Mouse (Mus musculus): ENCODE measurements around the gene Siah3. TPM values are rescaled to one million over a fixed set of nuclear protein-coding genes. Genes with fewer than 3 reads are reported as not detected.

The Siah3 gene
- total and polyA plus RNA-seq, 3 experiments: 0.04 to 0.29 TPM; not detected in 1

- no peak for TF ChIP-seq MAX (IDR thresholded peaks at IDR 0.05; ENCODE audit: low read length)
- TF ChIP-seq POLR2AphosphoS5 (IDR thresholded peaks at IDR 0.05; ENCODE audit: borderline replicate concordance, low read depth, low read length): no peak
- TF ChIP-seq RAD21 (IDR thresholded peaks at IDR 0.05; ENCODE audit: low read depth, low read length): no peak
- peak; percentile 55; the same call in 1 of the 2 replicates for TF ChIP-seq ELF1 (IDR thresholded peaks at IDR 0.05; ENCODE audit: low read depth, low read length)
- no peak for TF ChIP-seq BHLHE40 (IDR thresholded peaks at IDR 0.05; ENCODE audit: borderline replicate concordance, low read depth, low read length)
- no peak for TF ChIP-seq ZMIZ1 (IDR thresholded peaks at IDR 0.05; ENCODE audit: low read depth, low read length)
- no peak for TF ChIP-seq CHD1 (IDR thresholded peaks at IDR 0.05; ENCODE audit: low read depth, low read length)
- TF ChIP-seq ZKSCAN1 (IDR thresholded peaks at IDR 0.05; ENCODE audit: low read depth, low read length): no peak
- no peak for TF ChIP-seq USF2 (IDR thresholded peaks at IDR 0.05; ENCODE audit: borderline replicate concordance in 1 of 2, insufficient read depth in 1 of 2, low read depth in 1 of 2, low read length in 2 of 2)
- TF ChIP-seq MXI1 (IDR thresholded peaks at IDR 0.05; ENCODE audit: low read depth, low read length): 0 out of 2 replicates have a peak, but pooled peaks have one; percentile 27
Measured at GRCm38 (mm10) chr14:75579010-75579409, 123.2 kb downstream of the Siah3 start (continued).

Other genes starting within 250 kb of the Siah3 start
- not detected in 2 replicates for gene Cpb2, start 213.7 kb upstream of the Siah3 start, total RNA-seq (2012; rRNA removed)
- gene Cpb2, start 213.7 kb upstream of the Siah3 start, polyA plus RNA-seq (2012; ENCODE audit: insufficient read depth in 1 of 2, insufficient read length in 2 of 2, low read depth in 1 of 2, low replicate concordance in 2 of 2, missing spikeins in 1 of 2): not detected
- gene Zc3h13, start 171.6 kb upstream of the Siah3 start, total RNA-seq (2012; rRNA removed): 17.5 and 21.5 TPM in 2 replicates
- gene Zc3h13, start 171.6 kb upstream of the Siah3 start, polyA plus RNA-seq (2012; ENCODE audit: insufficient read depth in 1 of 2, insufficient read length in 2 of 2, low read depth in 1 of 2, low replicate concordance in 2 of 2, missing spikeins in 1 of 2): 100 to 1,000 TPM in 1 of 2 experiments, 10 to 100 TPM in 1; 41.8 to 145 TPM
- not detected in 2 replicates for gene Spert, start 137.1 kb downstream of the Siah3 start, total RNA-seq (2012; rRNA removed)
- gene Spert, start 137.1 kb downstream of the Siah3 start, polyA plus RNA-seq (2012; ENCODE audit: insufficient read depth in 1 of 2, insufficient read length in 2 of 2, low read depth in 1 of 2, low replicate concordance in 2 of 2, missing spikeins in 1 of 2): under 1 TPM in 1 of 2 experiments, not detected in 1; 0.04 TPM
- not detected in 2 replicates for gene Erich6b, start 186.3 kb downstream of the Siah3 start, total RNA-seq (2012; rRNA removed)
- gene Erich6b, start 186.3 kb downstream of the Siah3 start, polyA plus RNA-seq (2012; ENCODE audit: insufficient read depth in 1 of 2, insufficient read length in 2 of 2, low read depth in 1 of 2, low replicate concordance in 2 of 2, missing spikeins in 1 of 2): not detected

All from MEL (cell line).